Mouse (Mus musculus): Measurements from ENCODE around the gene Sec22c. TPM values are rescaled to one million over a fixed set of nuclear protein-coding genes. Genes with fewer than 3 reads are reported as not detected.

The Sec22c gene
- polyA plus RNA-seq (2021; fragmentation: Nextera tagmentation): 4.9 and 9.2 TPM in 2 replicates
- long read RNA-seq, experiment 1, transcript Sec22c-202 (7 exons, 2,669 nt): major isoform, 11 of 29 reads
- long read RNA-seq, experiment 1, partial matches to known transcripts: 11 of 29 reads
- long read RNA-seq, experiment 1, other reads (novel, unspliced or antisense): 7 of 29 reads
- long read RNA-seq, experiment 2, partial matches to known transcripts: 1 of 5 reads
- long read RNA-seq, experiment 2, other reads (novel, unspliced or antisense): 3 of 5 reads

GRCm38 (mm10) chr9:121704646-121705625 lies at the start of gene Sec22c:
TSS of gene Sec22c (minus strand) at chr9:121705490.

DNA sequence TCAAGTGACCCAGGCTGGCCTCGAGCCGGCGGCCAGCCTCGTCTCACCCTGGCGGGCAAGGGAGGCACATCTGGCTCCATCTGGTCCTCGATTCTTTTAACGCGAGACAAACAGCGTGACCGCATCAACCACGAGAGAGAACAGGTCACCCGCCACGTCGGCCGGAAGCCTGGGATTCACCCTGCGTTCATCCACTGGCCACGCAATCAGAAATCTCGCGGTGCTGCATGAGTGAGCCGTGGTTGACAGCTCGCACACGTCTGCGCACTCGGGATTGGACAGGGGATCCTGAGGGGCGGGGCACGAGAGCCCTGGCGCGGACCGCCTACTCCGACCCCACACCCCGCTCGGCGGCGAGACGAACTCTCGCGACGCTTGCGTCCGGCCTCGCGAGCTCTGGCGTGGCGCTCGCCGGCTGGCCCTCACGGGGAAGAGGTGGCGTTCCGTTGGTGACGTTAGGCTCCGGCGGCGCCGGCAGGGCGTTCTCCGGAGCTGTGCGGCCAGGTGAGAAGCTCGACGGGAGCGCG lies 13.6 kb upstream of the Sec22c start, which contains the start of gene Nktr:
TSS of gene Nktr (plus strand) at position 378 of the 527 bp plus-strand sequence.

DNA sequence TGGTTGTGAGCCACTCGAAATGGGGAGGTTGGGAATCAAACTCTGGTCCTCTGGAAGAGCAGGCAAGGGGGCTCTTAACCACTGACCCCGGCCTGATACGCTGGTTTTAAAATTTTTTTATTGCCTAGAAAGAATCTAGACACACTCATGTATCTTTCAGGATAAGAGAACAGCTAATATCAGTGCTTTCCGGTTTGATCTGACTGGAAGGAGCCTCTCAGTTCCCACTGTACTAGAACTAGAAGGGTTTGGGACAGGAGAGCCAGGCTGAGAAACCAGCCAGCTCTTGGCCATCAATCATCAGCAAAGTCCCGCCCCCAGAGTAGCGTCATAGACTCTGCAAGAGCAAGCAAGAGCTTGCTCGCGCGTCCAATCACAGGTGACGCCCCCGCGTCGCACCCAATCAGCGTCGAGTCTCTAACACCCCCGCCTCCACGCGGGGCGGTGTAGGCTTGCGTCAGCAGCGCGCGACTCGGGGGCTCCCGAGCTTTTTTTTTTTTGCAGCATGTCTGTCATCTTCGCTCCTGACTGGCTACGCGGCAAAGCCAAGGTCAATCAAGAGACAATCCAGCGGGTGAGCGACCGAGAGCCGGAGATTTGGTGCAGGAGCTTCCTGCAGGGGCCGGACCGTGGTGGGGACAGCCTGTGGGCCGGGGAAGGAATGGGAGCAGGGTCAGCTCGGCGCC lies 4.8 kb upstream of the Sec22c start, which contains the start of gene Ss18l2:
TSS of gene Ss18l2 (plus strand) at position 432 of the 686 bp plus-strand sequence.

DNA sequence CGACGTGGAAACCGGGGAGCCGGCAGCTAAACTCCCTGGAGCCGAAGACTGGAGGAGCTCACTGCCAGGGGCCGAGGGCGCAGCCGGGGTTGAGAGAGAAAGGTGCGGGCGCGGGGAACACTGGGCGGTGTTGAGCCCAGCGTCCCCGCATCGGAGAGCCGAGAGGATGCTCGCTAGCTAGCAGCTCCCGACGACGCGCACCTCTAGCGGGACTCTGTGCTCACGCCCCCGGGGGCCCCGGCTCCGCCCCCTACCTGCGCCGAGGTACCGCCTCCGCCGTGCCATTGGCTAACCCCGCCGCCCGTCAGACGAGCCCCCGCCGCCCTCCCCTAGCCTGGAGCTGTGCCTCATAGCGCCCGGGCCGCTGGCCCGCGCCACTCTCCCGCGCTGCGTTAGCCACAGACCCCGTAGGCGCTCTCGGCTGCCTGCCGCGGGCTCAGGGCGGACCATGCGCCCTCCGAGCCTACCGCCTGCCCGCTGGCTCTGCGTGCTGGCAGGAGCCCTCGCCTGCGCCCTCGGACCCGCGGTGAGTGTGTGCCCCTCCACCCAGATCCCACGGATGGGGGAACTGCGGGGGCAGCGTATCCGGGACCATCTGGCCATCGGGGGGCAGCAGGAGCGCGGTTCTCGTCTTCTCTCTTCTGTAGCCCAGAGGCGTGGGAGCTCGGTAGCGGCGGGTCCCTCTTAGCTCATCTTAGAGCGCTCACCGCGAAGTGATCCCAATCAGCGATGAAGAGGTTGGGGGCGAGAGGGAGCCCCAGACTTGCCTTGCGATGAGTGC lies 62.7 kb downstream of the Sec22c start, which contains the start of gene Vipr1:
TSS of gene Vipr1 (plus strand) at position 316 of the 781 bp plus-strand sequence.

DNA sequence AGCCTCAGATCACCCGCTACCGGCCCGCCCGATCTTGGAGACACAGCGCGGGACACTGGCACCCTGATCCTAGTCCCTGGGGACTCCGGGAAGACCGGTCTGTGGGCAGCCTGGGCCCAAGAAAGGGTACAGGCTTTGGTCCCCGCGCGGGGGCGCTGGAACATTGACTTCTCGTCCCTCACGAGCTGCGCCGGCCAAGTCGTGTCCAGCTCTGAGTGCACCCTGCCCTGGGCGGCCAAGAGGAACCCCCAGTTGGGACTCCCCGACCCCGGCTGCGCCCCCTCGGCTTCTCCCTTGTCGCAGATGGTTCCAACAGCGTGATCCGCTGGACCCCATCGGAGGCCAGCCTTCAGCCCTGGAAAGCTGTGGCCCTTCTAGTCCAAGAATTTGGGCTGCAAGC lies 63.3 kb downstream of the Sec22c start, which contains the start of gene Lyzl4:
TSS of gene Lyzl4 (minus strand) at position 96 of the 400 bp plus-strand sequence.

Other genes starting within 250 kb of the Sec22c start
- gene Cck, start 209.8 kb downstream of the Sec22c start, polyA plus RNA-seq (2021; fragmentation: Nextera tagmentation): 2,234 and 2,917 TPM in 2 replicates
- gene Lyzl4, start 63.4 kb downstream of the Sec22c start, polyA plus RNA-seq (2021; fragmentation: Nextera tagmentation): 1.3 and 3.2 TPM in 2 replicates
- 2.2 and 3.0 TPM in 2 replicates for gene Vipr1, start 62.8 kb downstream of the Sec22c start, polyA plus RNA-seq (2021; fragmentation: Nextera tagmentation)
- gene Ss18l2, start 4.8 kb upstream of the Sec22c start, polyA plus RNA-seq (2021; fragmentation: Nextera tagmentation): 339 and 487 TPM in 2 replicates
- gene Nktr, start 13.7 kb upstream of the Sec22c start, polyA plus RNA-seq (2021; fragmentation: Nextera tagmentation): 15.9 and 20.9 TPM in 2 replicates
- gene Zfp651, start 53.8 kb upstream of the Sec22c start, polyA plus RNA-seq (2021; fragmentation: Nextera tagmentation): 7.3 and 8.1 TPM in 2 replicates
- 7.3 and 9.7 TPM in 2 replicates for gene Klhl40, start 72.1 kb upstream of the Sec22c start, polyA plus RNA-seq (2021; fragmentation: Nextera tagmentation)
- 17.1 and 18.6 TPM in 2 replicates for gene Hhatl, start 87.0 kb upstream of the Sec22c start, polyA plus RNA-seq (2021; fragmentation: Nextera tagmentation)
- 10.9 and 11.3 TPM in 2 replicates for gene Ccdc13, start 134.0 kb upstream of the Sec22c start, polyA plus RNA-seq (2021; fragmentation: Nextera tagmentation)
- gene Higd1a, start 152.9 kb upstream of the Sec22c start, polyA plus RNA-seq (2021; fragmentation: Nextera tagmentation): 255 and 284 TPM in 2 replicates
- 1.2 and 1.5 TPM in 2 replicates for gene Ackr2, start 192.9 kb upstream of the Sec22c start, polyA plus RNA-seq (2021; fragmentation: Nextera tagmentation)
- gene Cyp8b1, start 210.8 kb upstream of the Sec22c start, polyA plus RNA-seq (2021; fragmentation: Nextera tagmentation): 0.09 TPM in 1 of 2 replicates, not detected in the other
- gene Fam198a, start 245.5 kb upstream of the Sec22c start, polyA plus RNA-seq (2021; fragmentation: Nextera tagmentation): 2.7 and 3.5 TPM in 2 replicates

Data from left cerebral cortex, adult 6 months (tissue).